Mouse (Mus musculus): Measurements from ENCODE around the gene Ndrg4.

Gene Ndrg4

DNA sequence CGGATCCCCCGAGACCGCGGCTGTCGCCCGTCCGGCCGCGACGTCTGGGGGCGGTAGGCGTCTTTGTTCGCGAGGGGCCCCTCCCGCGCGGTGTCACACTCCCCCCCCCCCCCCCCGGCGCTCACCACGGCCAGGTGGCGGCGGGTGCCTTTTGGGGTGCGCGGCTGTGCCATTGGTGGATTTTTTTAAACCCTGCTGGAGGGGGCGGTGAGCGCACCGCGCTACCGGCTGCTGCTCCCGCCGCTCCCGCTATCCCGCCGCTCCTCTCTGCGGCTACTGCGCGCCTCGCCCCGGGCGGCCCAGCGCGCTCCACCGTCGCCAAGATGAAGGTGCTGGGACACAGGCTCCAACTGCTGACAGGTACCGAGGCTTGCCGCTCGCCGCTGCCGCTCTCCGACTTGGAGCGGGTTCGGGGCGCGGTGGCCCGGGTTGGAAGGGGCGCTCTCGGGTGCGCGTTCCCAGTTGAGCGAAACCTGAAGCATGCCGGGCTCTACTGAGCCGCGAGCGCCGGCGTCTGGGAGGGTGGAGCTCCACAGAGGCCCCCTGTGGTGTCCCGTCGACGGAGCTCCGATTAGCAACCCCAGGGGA lies 1.3 kb downstream of the Ndrg4 start:
- CTCF ChIA-PET, result no interaction called here

DNA sequence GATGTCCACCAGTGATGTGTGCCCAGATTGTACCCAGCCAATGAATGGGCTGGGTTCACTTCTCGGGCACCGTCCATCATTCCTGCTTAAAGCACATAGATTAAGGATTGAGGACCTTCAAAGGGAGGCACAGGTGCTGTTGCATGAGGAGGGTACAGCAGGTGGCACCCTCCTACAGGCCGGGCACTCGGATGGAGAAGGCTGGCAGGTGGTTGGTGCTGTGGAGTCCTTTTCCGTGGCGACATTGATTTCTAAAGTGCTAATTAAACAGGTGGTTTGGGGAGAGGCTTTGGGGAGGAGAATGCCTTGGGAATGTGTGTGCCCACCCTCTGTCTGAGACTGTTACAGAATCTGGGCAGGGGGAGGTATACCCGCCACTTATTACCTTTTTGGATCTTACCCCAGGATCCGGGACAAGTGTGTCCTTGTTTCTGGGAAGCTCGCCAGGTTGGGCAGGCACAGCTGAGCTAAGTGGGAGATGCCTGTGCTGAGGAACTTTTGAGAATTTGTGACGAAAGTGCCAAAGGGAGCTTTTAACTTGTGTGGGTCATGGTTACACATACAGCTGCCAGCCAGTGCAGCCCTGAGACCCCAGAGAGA lies 11.4 kb downstream of the Ndrg4 start:
- CTCF ChIA-PET, result no interaction called here

DNA sequence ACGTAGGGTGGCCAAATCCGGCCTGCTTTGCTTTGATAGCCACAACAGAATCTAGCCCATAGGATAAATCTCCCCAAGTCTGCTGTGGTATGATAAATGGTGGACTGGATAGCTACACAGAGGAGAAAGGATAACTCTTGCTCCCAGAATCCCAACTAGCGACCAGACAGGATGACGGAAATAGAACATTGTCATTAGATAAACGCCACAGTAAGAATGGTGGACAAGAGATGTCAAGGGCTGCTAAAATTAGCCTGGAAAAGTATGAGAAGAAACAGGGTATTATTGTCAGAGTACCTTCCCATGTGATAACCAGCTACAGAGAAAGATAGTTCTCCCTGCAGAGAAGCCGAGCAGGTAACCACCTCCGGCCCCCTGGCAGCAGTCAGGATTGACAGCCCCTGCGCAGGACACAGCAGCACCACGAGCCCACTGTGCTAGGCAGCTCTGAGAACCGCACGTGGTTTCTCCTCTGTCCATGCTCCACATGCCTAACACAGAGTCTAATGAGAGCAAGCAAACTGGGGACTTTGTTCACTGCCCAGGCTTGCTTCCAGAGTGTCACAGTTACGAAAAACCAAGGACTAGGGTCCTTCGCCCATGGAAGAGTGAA lies 14.3 kb downstream of the Ndrg4 start:
- CTCF ChIA-PET, result interaction anchor here (0.6 kb wide), 1 partner anchor 12 kb away, joined by 8 read pairs; no protein-coding TSS in a partner anchor

DNA sequence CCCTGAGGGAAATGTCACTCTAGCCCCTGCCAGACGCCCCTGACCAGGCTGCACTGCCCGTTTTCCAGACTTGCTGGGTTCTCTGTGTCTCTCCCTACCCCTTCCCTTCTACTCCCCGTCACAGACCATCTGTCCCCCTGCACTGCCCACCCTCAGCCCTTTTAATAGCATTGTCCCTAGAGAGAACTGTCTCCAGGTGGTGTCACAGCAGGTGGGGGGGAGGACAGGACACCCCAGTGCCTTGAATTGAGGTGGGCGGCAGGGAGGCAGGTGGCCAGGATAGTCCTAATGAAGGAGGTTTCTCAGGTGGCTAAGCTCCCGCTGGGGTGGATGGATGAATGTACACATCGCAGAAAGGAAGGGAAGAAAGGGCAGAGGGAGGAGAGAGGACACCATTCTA lies 17.9 kb downstream of the Ndrg4 start:
- CTCF ChIA-PET, result no interaction called here

DNA sequence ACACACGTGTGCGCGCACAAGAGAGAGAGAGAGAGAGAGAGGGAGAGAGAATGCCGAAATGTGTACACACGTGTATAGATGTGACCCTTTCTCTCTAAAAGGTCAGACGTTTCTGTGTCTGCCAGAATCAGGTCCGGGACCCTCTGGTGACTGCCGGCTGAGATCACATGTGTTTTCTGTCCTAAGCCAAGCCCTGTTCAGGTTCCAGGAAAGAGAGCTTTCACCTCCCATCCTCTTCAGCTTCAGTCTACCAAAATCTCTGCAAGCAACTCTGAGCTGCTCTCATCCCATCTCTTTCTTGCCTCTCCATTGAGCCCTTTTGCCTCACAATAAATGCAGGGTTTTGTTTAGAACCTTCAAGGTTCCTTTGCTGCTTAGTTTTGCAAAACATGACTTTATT lies 19.9 kb downstream of the Ndrg4 start:
- CTCF ChIA-PET, result interaction anchor here (0.7 to 2.7 kb wide), 3 partner anchors 20 to 96 kb away, joined by 3 to 8 read pairs (median 6); no protein-coding TSS in a partner anchor

GRCm38 (mm10) chr8:95697128-95697527 lies 20.3 kb downstream of the Ndrg4 start:
- CTCF ChIA-PET, result interaction anchor here (0.5 to 2.7 kb wide), 4 partner anchors 21 to 1564 kb away, joined by 3 to 8 read pairs (median 5); no protein-coding TSS in a partner anchor

DNA sequence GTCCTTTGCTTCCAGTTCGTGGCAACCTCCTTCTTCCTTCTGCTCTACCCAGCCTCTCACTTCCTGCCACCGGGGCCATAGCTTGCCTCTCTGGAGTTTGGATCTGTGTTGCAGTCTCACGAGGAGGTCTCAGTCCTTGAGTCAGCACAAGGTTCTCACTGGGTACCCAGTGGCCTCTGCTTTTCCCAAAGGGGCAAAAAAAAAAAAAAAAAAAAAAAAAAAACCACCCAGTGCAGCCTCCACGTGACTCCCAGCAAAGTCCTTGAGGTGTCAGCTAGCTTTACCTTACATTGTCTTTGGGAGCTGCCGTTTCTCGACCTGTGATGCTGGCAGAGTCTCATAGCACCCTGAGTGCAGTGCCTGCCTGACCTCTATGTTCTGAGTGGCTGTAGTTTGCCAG lies 21.4 kb downstream of the Ndrg4 start:
- CTCF ChIA-PET, result interaction anchor here (0.7 to 2.7 kb wide), 2 partner anchors 60 to 98 kb away, joined by 8 read pairs; no protein-coding TSS in a partner anchor

DNA sequence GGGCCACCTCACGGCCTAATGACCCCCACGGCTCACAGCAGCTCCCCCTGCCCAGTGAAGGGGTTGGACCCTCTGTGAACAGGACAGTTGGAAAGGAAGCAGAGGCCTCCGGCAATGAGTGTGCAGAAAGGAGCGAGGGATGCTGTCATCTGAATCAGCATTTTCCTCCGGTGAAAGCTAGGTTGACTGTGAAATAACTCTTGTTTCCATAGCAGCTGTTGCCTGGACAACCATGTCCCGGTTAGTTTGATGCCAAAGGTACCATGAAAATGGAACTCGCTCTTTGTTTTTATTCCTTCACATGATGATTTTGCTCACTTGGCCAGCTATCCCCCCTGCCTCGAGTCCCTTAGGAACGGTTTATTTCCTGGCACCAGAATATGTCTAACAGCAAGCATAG lies 23.5 kb downstream of the Ndrg4 start:
- CTCF ChIA-PET, result interaction anchor here (0.5 kb wide), 1 partner anchor 124 kb away, joined by 5 read pairs; no protein-coding TSS in a partner anchor

- CTCF ChIA-PET, result no interaction called here
These were observed 25.0 kb downstream of the Ndrg4 start for GRCm38 (mm10) chr8:95701809-95702208.

DNA sequence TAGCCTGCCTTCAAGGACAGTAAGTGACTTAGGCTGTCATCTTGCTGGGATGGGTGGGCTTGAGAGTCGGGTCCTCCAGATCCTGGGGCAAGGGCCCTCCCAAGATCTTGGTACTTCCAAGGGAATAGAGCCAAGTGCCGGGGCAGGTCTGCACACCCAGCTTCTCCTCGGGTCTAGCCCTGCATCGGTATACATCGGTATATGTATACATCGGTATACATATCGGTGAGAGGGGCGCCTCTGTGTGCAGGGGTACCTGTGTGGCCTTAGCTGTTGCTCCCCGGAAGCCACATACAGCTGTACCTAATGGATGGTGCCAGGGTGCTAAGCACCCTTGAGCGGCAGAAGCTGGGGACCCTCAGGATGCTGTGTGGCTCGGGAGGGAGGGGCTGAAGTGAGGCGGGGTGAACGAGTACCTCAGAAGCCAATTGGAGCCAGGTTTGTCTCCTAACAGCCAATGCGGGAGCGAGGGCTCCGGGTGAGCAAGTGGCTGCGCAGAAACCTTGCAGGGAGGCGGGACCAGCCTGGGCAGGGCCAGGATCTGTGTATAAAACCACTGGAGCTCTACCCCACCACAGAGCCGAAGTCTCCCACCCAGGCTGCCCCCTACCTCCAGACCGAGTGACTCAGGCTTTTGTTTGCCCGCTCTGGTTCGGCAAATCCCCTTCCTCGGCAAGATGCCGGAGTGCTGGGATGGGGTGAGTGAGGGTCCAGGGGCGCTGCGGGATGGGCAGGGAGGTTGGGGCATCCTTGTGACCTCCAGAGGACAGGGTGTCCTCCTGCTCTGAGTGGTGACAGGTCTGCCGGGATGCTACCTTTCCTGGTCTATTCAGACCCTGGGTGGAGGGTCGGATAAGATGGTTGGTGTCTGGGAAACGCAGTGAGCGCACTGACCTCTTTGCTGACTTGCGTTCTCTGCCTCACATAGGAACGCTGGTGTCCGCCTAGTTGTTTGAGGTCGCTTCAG lies 26.0 kb downstream of the Ndrg4 start:
- CTCF ChIA-PET, result no interaction called here

DNA sequence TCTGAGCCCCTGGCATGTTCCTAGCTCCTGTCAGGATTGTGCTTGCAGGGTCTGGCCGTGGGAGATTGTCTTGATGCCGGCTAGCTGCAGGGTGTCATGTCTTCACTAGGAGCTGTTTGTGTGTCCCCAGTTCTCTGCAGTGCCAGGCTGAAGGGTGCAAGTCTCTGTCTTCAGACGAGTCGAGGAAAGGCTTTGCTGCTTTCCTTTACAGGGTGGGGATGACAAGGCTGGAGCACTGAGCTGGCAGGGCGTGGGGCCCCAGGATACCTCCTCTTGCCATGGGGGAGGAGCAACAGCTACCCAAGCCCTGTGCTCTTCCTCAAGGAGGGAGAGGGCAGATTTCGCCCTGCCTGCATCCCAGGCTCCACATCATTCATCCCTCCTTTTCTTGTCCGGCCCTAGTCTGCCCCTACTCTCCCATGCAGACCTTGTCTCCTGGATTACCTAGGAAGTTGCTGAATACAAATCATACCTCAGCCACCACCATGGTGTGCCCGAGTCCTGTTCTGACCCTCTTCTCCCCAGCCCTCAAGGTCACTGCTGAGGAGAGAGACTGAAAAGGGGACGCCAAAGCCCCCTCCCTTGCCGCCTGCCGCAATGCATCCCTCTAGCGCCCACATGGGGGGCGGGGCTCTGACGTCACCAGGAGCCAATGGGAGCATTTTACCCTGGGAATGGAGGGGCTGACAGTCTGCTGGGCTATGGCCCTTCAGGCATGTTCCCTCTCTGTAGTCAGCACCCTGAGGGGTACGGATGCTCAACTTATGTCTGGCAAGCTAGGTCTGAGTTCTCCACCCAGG lies 26.9 kb downstream of the Ndrg4 start:
- CTCF ChIA-PET, result no interaction called here

DNA sequence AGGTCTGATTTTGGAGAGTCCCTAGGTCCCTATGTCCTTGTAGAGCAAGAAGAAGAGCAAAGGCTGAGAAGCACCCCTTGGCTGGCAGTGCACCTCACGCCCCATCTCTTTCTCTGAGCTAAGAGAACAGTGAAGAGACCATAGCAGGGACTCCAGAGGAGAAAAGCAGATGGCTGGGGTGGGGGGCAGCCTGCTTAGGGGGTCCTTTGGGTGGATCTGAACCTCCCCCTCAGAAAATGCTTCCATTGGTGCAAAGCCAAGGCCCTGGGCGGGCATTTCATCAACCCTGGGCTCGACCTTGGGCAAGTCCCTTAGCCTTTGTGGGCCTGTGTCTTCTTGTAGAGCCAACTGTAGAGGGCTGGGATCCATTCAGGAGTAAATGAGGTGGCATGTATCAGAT lies 27.8 kb downstream of the Ndrg4 start:
- CTCF ChIA-PET, result no interaction called here

DNA sequence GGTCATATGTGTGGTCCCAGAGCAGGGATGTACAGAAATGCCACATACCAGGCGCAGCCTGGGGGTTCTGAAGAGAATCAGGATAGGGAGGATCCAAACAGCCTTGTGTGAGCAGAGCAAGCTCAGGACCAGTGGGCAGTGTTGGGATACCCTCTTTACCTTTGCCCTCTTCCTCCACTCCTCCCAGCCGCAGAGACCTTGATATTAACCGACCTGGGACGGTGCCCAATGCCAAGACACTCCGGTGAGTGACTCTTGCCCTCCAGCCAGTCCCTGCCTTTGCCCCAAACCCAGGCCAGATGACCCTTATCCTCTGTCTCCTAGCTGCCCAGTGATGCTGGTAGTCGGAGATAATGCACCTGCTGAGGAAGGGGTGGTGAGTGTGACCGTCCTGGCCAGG lies 32.8 kb downstream of the Ndrg4 start:
- CTCF ChIA-PET, result no interaction called here

GRCm38 (mm10) chr8:95711029-95711428 lies 34.2 kb downstream of the Ndrg4 start:
- CTCF ChIA-PET, result no interaction called here

DNA sequence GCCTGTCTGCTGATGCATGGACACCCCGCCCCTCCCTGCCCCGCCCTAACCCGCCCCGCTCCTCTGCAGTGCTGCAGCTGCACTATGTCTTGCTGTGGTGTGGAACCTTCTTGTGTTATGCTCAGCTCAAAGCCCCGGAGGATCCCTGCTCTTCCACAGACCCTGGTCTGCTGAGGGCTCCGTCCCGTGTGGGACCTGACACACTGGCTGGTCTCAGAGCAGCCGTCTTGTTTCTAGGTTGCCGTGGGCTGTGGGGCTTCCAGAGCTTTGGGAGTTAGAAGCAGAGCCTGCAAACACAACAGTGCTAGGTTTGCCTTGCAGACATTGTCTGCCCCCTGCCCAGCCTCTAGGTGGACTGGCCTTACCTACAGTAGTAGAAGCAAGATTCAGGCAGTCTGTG lies 35.6 kb downstream of the Ndrg4 start:
- CTCF ChIA-PET, result interaction anchor here (0.6 kb wide), 1 partner anchor 120 kb away, joined by 19 read pairs; no protein-coding TSS in a partner anchor

DNA sequence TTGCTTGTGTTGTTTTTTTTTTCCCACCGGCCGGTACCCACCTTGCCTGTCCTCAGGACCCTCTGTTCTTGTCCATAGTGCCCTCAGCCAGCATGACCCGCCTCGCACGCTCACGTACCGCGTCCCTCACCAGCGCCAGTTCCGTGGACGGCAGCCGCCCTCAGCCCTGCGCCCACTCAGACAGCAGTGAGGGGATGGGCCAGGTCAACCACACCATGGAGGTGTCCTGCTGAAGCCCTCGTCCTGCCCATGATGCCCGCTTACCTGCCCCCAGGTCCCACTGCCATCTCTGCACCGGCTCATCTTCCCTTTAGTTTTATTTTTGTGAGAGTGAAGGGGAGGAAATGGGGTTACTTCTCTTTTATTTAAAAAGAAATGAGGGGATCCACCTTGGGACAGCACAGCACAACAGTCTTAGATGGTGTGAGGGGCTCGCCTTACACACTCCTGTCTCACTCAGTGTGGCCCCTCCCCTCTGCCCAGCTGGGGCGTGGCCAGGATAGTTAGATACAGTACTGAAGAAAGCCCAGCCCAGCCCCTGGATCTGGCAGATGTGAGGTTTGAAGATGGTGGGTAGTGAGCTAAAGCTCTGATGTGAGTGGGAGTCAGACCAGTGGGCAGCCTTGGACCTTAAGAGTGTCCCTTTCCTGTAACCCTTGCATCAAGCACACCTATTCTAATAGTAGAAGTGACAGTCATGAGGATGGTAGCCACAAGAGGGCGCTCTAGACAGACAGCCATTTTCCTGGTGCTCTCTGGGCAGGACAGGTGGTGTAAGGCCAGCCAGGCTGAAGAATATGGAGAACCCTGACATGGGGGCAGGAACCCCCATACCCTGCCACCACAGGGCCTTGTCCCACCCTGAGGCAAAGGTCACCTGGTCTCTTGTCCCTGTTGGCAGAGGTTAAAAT lies 36.6 kb downstream of the Ndrg4 start:
- CTCF ChIA-PET, result no interaction called here

- CTCF ChIA-PET, result interaction anchor here (0.7 kb wide), 1 partner anchor 57 kb away, joined by 3 read pairs; no protein-coding TSS in a partner anchor
These were observed 37.6 kb downstream of the Ndrg4 start for GRCm38 (mm10) chr8:95714367-95714766.

GRCm38 (mm10) chr8:95714837-95715413 lies 38.1 kb downstream of the Ndrg4 start:
- CTCF ChIA-PET, result no interaction called here

- CTCF ChIA-PET, result no interaction called here
These were observed 39.1 kb downstream of the Ndrg4 start, which contains the start of gene Setd6 for GRCm38 (mm10) chr8:95715676-95716531. Gene Setd6 (plus strand): TSS chr8:95715881.
